Mouse (Mus musculus) hindbrain, embryonic 15.5 days (tissue): ENCODE results near the gene Cfap46. TPM values are rescaled to one million over a fixed set of nuclear protein-coding genes. Genes with fewer than 3 reads are reported as not detected.

Experiments used
- ATAC-seq: fragments of 200-750 bp; cut with Nextera tagmentation; 2 replicates; pipeline ENCODE4 v1.8.0; 2017; ENCODE audit warnings: low read depth, moderate number of reproducible peaks, moderate TSS enrichment; ENCODE audit not compliant: low FRiP score
- H3K27ac ChIP-seq: fragments of 300-500 bp; sonication (generic); replicated peaks from 2 replicates; pipeline ENCODE4 v1.5.1; 2015; ENCODE audit warnings: mild to moderate bottlenecking, inconsistent platforms
- H3K27me3 ChIP-seq: fragments of 300-500 bp; sonication (generic); 2 replicates; pipeline ENCODE4 v1.6.1; 2015; ENCODE audit warnings: control low read depth, inconsistent platforms
- H3K36me3 ChIP-seq: fragments of 300-500 bp; sonication (generic); 2 replicates; pipeline ENCODE4 v1.6.1; 2015; ENCODE audit warnings: control low read depth, inconsistent platforms
- H3K4me1 ChIP-seq: fragments of 300-500 bp; sonication (generic); replicated peaks from 2 replicates; pipeline ENCODE4 v1.6.1; 2015; ENCODE audit warnings: control low read depth, inconsistent platforms
- H3K4me2 ChIP-seq: fragments of 300-500 bp; sonication (generic); 2 replicates; pipeline ENCODE4 v1.6.1; 2015; ENCODE audit warnings: moderate library complexity, mild to moderate bottlenecking, inconsistent platforms
- H3K4me3 ChIP-seq: fragments of 300-500 bp; sonication (generic); 2 replicates; pipeline ENCODE4 v1.5.1; 2015; ENCODE audit warnings: mild to moderate bottlenecking, inconsistent platforms
- H3K9ac ChIP-seq: fragments of 300-500 bp; sonication (generic); 2 replicates; pipeline ENCODE4 v1.6.1; 2015; ENCODE audit warnings: inconsistent platforms
- H3K9me3 ChIP-seq: fragments of 300-500 bp; sonication (generic); 2 replicates; pipeline ENCODE4 v1.6.1; 2016; ENCODE audit warnings: control low read depth, inconsistent platforms
- WGBS: fragments of 180-500 bp; shearing (Covaris S2); methylation state at CpG from one replicate; pipeline ENCODE4 v1.1.7; 2015; 5-methylcytosine and 5-hydroxymethylcytosine counted together
- polyA plus RNA-seq: library from polyadenylated mRNA; unstranded; fragments of >200 nt; fragmentation: Nextera tagmentation; extraction: Ambion mirVana; gene quantifications from 2 replicates; pipeline ENCODE4 v1.2.1, GENCODE M21; 2015

The Cfap46 gene
- polyA plus RNA-seq, 1 experiment from 2014 or later, result 3.1 TPM

- ATAC-seq, result no peak
- 94% methylated on average over 5 of the region's 5 CpGs for WGBS
- no peak overlapping the region for H3K9ac ChIP-seq
- H3K27me3 ChIP-seq, result peaks cover 46% of the 10 kb centered on the region
- no peaks in the 10 kb centered on the region; the same call in 1 of the 2 replicates for H3K36me3 ChIP-seq
- no peaks in the 10 kb centered on the region for H3K9me3 ChIP-seq
- H3K27ac ChIP-seq, result no peak overlapping the region
- H3K4me3 ChIP-seq, result no peak overlapping the region
- H3K4me1 ChIP-seq, result peaks cover 9% of the 10 kb centered on the region; the same call in 1 of the 2 replicates
- H3K4me2 ChIP-seq, result no peak overlapping the region
Measured at GRCm38 (mm10) chr7:139570788-139571187, 112.8 kb downstream of the Cfap46 start.

- Histone ChIP-seq H3K9me3 (no peaks in the 10 kb centered on the region), H3K4me1 (peaks cover 9% of the 10 kb centered on the region; the same call in 1 of the 2 replicates), H3K27ac (no peak overlapping the region), H3K36me3 (no peaks in the 10 kb centered on the region), H3K4me2 (no peak overlapping the region), H3K27me3 (peaks cover 20% of the 10 kb centered on the region; the same call in 1 of the 2 replicates), H3K4me3 (no peak overlapping the region), H3K9ac (no peak overlapping the region)
- ATAC-seq, result peak; percentile 71
- WGBS, result 54% methylated on average over 8 of the region's 8 CpGs
Measured at GRCm38 (mm10) chr7:139566533-139566932, 117.1 kb downstream of the Cfap46 start.

- H3K27ac ChIP-seq, result no peak overlapping the region
- H3K9me3 ChIP-seq, result no peaks in the 10 kb centered on the region
- H3K36me3 ChIP-seq, result no peaks in the 10 kb centered on the region
- no peak overlapping the region for H3K9ac ChIP-seq
- 68% methylated on average over 6 of the region's 6 CpGs for WGBS
- H3K4me1 ChIP-seq, result peaks cover 9% of the 10 kb centered on the region; the same call in 1 of the 2 replicates
- ATAC-seq, result no peak
- peaks cover 23% of the 10 kb centered on the region for H3K27me3 ChIP-seq
- H3K4me3 ChIP-seq, result no peak overlapping the region
- H3K4me2 ChIP-seq, result no peak overlapping the region
Measured at GRCm38 (mm10) chr7:139565998-139566397, 117.6 kb downstream of the Cfap46 start.

GRCm38 (mm10) chr7:139564161-139564560 is 119.5 kb downstream of the Cfap46 start:
- no peak overlapping the region for H3K4me3 ChIP-seq
- peaks cover 24% of the 10 kb centered on the region for H3K27me3 ChIP-seq
- no peak overlapping the region for H3K9ac ChIP-seq
- ATAC-seq, result no peak
- no peaks in the 10 kb centered on the region for H3K36me3 ChIP-seq
- 92% methylated on average over 2 of the region's 2 CpGs for WGBS
- no peaks in the 10 kb centered on the region for H3K9me3 ChIP-seq
- H3K4me1 ChIP-seq, result peaks cover 9% of the 10 kb centered on the region; the same call in 1 of the 2 replicates
- no peak overlapping the region for H3K4me2 ChIP-seq
- no peak overlapping the region for H3K27ac ChIP-seq

GRCm38 (mm10) chr7:139563425-139563824 is 120.2 kb downstream of the Cfap46 start:
- H3K27me3 ChIP-seq, result peaks cover 29% of the 10 kb centered on the region
- 61% methylated on average over 4 of the region's 4 CpGs for WGBS
- no peak for ATAC-seq
- no peaks in the 10 kb centered on the region for H3K9me3 ChIP-seq
- no peak overlapping the region for H3K4me3 ChIP-seq
- H3K9ac ChIP-seq, result no peak overlapping the region
- no peak overlapping the region for H3K27ac ChIP-seq
- no peaks in the 10 kb centered on the region for H3K36me3 ChIP-seq
- no peak overlapping the region for H3K4me2 ChIP-seq
- peaks cover 9% of the 10 kb centered on the region; the same call in 1 of the 2 replicates for H3K4me1 ChIP-seq

GRCm38 (mm10) chr7:139559659-139560058 is 124.0 kb downstream of the Cfap46 start:
- no peak for ATAC-seq

GRCm38 (mm10) chr7:139556746-139557526 is 126.7 kb downstream of the Cfap46 start:
- Histone ChIP-seq H3K27me3 (peaks cover 51% of the 10 kb centered on the region), H3K4me2 (no peak overlapping the region), H3K27ac (no peak overlapping the region), H3K4me1 (no peaks in the 10 kb centered on the region), H3K9me3 (no peaks in the 10 kb centered on the region), H3K9ac (no peak overlapping the region), H3K4me3 (no peak overlapping the region), H3K36me3 (no peaks in the 10 kb centered on the region)
- ATAC-seq, result no peak
- 34% methylated on average over 10 of the region's 10 CpGs for WGBS

More at GRCm38 (mm10) chr7:139559659-139560058, 124.0 kb downstream of the Cfap46 start:
- Histone ChIP-seq H3K36me3 (no peaks in the 10 kb centered on the region), H3K9me3 (no peaks in the 10 kb centered on the region), H3K4me2 (no peak overlapping the region), H3K9ac (no peak overlapping the region), H3K4me1 (no peaks in the 10 kb centered on the region), H3K27ac (no peak overlapping the region), H3K4me3 (no peak overlapping the region), H3K27me3 (peaks cover 36% of the 10 kb centered on the region)
- whole genome bisulfite sequencing, result 94% methylated on average over 10 of the region's 10 CpGs

- no peak for ATAC-seq
- Histone ChIP-seq H3K4me3 (no peak overlapping the region), H3K36me3 (no peaks in the 10 kb centered on the region), H3K27me3 (peaks cover 56% of the 10 kb centered on the region), H3K4me2 (no peak overlapping the region), H3K9me3 (no peaks in the 10 kb centered on the region), H3K27ac (no peak overlapping the region), H3K9ac (no peak overlapping the region), H3K4me1 (no peaks in the 10 kb centered on the region)
- 32% methylated on average over 5 of the region's 5 CpGs for WGBS
Measured at GRCm38 (mm10) chr7:139556331-139556730, 127.3 kb downstream of the Cfap46 start.

- Histone ChIP-seq H3K4me2 (no peak overlapping the region), H3K4me1 (no peaks in the 10 kb centered on the region), H3K36me3 (no peaks in the 10 kb centered on the region), H3K27ac (no peak overlapping the region), H3K4me3 (no peak overlapping the region), H3K9ac (no peak overlapping the region), H3K9me3 (no peaks in the 10 kb centered on the region), H3K27me3 (peaks cover 77% of the 10 kb centered on the region)
- ATAC-seq, result no peak
- WGBS, result 42% methylated on average over 2 of the region's 2 CpGs
Measured at GRCm38 (mm10) chr7:139551519-139551918, 132.1 kb downstream of the Cfap46 start.

Other genes with a start within 250 kb of the Cfap46 start
- 9.3 and 10.2 TPM in 2 replicates for gene Nkx6-2, start 101.0 kb downstream of the Cfap46 start, polyA plus RNA-seq
- gene Adgra1, start 150.4 kb upstream of the Cfap46 start, polyA plus RNA-seq, result 26.2 and 26.5 TPM in 2 replicates
- gene Kndc1, start 210.9 kb upstream of the Cfap46 start, polyA plus RNA-seq, result 14.6 and 18.1 TPM in 2 replicates